Mouse (Mus musculus): ENCODE measurements around the gene Pax6. TPM values are rescaled to one million over a fixed set of nuclear protein-coding genes. Genes with fewer than 3 reads are reported as not detected.

The Pax6 gene
- polyA plus RNA-seq, 1 experiment from 2014 or later = 0.11 TPM

GRCm38 (mm10) chr2:105689771-105690639 lies 21.3 kb downstream of the Pax6 start:
- Histone ChIP-seq H3K9ac (ENCODE audit: low read length) (no peak overlapping the region), H3K36me3 (ENCODE audit: control insufficient read depth, insufficient read depth, low read length) (no peaks in the 10 kb centered on the region), H3K27ac (replicated peaks; ENCODE audit: low read depth, low read length) (no peak overlapping the region), H3K4me1 (ENCODE audit: control insufficient read depth, insufficient read depth, low read length) (no peaks in the 10 kb centered on the region), H3K4me3 (ENCODE audit: low read depth, low read length) (no peak overlapping the region), H3K9me3 (ENCODE audit: control insufficient read depth, low read length) (no peaks in the 10 kb centered on the region), H3K4me2 (ENCODE audit: low read depth, severe bottlenecking) (no peak overlapping the region), H3K27me3 (ENCODE audit: control insufficient read depth, insufficient read depth, low read length) (peaks cover 75% of the 10 kb centered on the region)
- ATAC-seq (ENCODE audit: insufficient number of reproducible peaks, low FRiP score, low TSS enrichment, low read depth) (no peak), DNase-seq (ENCODE audit: low spot score) (peak; percentile 52)
- 2% methylated on average over 28 of the region's 28 CpGs for WGBS

- WGBS = 7% methylated on average over 10 of the region's 10 CpGs
- no peaks in the 10 kb centered on the region for H3K36me3 ChIP-seq (ENCODE audit: control insufficient read depth, insufficient read depth, low read length)
- H3K4me3 ChIP-seq (ENCODE audit: low read depth, low read length) = no peak overlapping the region
- no peak overlapping the region for H3K27ac ChIP-seq (replicated peaks; ENCODE audit: low read depth, low read length)
- H3K27me3 ChIP-seq (ENCODE audit: control insufficient read depth, insufficient read depth, low read length) = peaks cover 62% of the 10 kb centered on the region
- ATAC-seq (ENCODE audit: insufficient number of reproducible peaks, low FRiP score, low TSS enrichment, low read depth) (no peak), DNase-seq (ENCODE audit: low spot score) (no peak)
- no peak overlapping the region for H3K4me2 ChIP-seq (ENCODE audit: low read depth, severe bottlenecking)
- no peaks in the 10 kb centered on the region for H3K4me1 ChIP-seq (ENCODE audit: control insufficient read depth, insufficient read depth, low read length)
- H3K9ac ChIP-seq (ENCODE audit: low read length) = no peak overlapping the region
- no peaks in the 10 kb centered on the region for H3K9me3 ChIP-seq (ENCODE audit: control insufficient read depth, low read length)
Observed at GRCm38 (mm10) chr2:105691296-105691695, 22.6 kb downstream of the Pax6 start.

GRCm38 (mm10) chr2:105697741-105698140 lies 29.0 kb downstream of the Pax6 start:
- WGBS = 89% methylated on average over 5 of the region's 5 CpGs
- H3K4me3 ChIP-seq (ENCODE audit: low read depth, low read length) = no peak overlapping the region
- H3K9ac ChIP-seq (ENCODE audit: low read length) = no peak overlapping the region
- peaks cover under 1% of the 10 kb centered on the region; the same call in 1 of the 2 replicates for H3K27me3 ChIP-seq (ENCODE audit: control insufficient read depth, insufficient read depth, low read length)
- H3K9me3 ChIP-seq (ENCODE audit: control insufficient read depth, low read length) = no peaks in the 10 kb centered on the region
- no peak overlapping the region for H3K27ac ChIP-seq (replicated peaks; ENCODE audit: low read depth, low read length)
- no peaks in the 10 kb centered on the region for H3K36me3 ChIP-seq (ENCODE audit: control insufficient read depth, insufficient read depth, low read length)
- no peaks in the 10 kb centered on the region for H3K4me1 ChIP-seq (ENCODE audit: control insufficient read depth, insufficient read depth, low read length)
- ATAC-seq (ENCODE audit: insufficient number of reproducible peaks, low FRiP score, low TSS enrichment, low read depth) = no peak
- no peak for DNase-seq (ENCODE audit: low spot score)
- H3K4me2 ChIP-seq (ENCODE audit: low read depth, severe bottlenecking) = no peak overlapping the region

GRCm38 (mm10) chr2:105698631-105699030 lies 29.9 kb downstream of the Pax6 start:
- no peak for ATAC-seq (ENCODE audit: insufficient number of reproducible peaks, low FRiP score, low TSS enrichment, low read depth)
- no peak overlapping the region for H3K4me3 ChIP-seq (ENCODE audit: low read depth, low read length)
- 87% methylated on average over 2 of the region's 2 CpGs for WGBS
- no peak overlapping the region for H3K9ac ChIP-seq (ENCODE audit: low read length)
- no peaks in the 10 kb centered on the region for H3K9me3 ChIP-seq (ENCODE audit: control insufficient read depth, low read length)
- no peaks in the 10 kb centered on the region for H3K36me3 ChIP-seq (ENCODE audit: control insufficient read depth, insufficient read depth, low read length)
- H3K27me3 ChIP-seq (ENCODE audit: control insufficient read depth, insufficient read depth, low read length) = no peaks in the 10 kb centered on the region
- no peak overlapping the region for H3K27ac ChIP-seq (replicated peaks; ENCODE audit: low read depth, low read length)
- no peak for DNase-seq (ENCODE audit: low spot score)
- no peaks in the 10 kb centered on the region for H3K4me1 ChIP-seq (ENCODE audit: control insufficient read depth, insufficient read depth, low read length)
- H3K4me2 ChIP-seq (ENCODE audit: low read depth, severe bottlenecking) = no peak overlapping the region

- DNase-seq (ENCODE audit: low spot score) = no peak
- H3K4me2 ChIP-seq (ENCODE audit: low read depth, severe bottlenecking) = no peak overlapping the region
- no peaks in the 10 kb centered on the region for H3K27me3 ChIP-seq (ENCODE audit: control insufficient read depth, insufficient read depth, low read length)
- H3K36me3 ChIP-seq (ENCODE audit: control insufficient read depth, insufficient read depth, low read length) = no peaks in the 10 kb centered on the region
- no peak overlapping the region for H3K27ac ChIP-seq (replicated peaks; ENCODE audit: low read depth, low read length)
- no peak overlapping the region for H3K4me3 ChIP-seq (ENCODE audit: low read depth, low read length)
- H3K9me3 ChIP-seq (ENCODE audit: control insufficient read depth, low read length) = no peaks in the 10 kb centered on the region
- WGBS = 78% methylated on average over 4 of the region's 4 CpGs
- ATAC-seq (ENCODE audit: insufficient number of reproducible peaks, low FRiP score, low TSS enrichment, low read depth) = no peak
- no peaks in the 10 kb centered on the region for H3K4me1 ChIP-seq (ENCODE audit: control insufficient read depth, insufficient read depth, low read length)
- no peak overlapping the region for H3K9ac ChIP-seq (ENCODE audit: low read length)
Observed at GRCm38 (mm10) chr2:105701781-105702180, 33.1 kb downstream of the Pax6 start.

- 81% methylated on average over 10 of the region's 10 CpGs for WGBS
- no peak for ATAC-seq (ENCODE audit: insufficient number of reproducible peaks, low FRiP score, low TSS enrichment, low read depth)
- H3K4me1 ChIP-seq (ENCODE audit: control insufficient read depth, insufficient read depth, low read length) = no peaks in the 10 kb centered on the region
- no peaks in the 10 kb centered on the region for H3K36me3 ChIP-seq (ENCODE audit: control insufficient read depth, insufficient read depth, low read length)
- no peak overlapping the region for H3K4me3 ChIP-seq (ENCODE audit: low read depth, low read length)
- H3K27me3 ChIP-seq (ENCODE audit: control insufficient read depth, insufficient read depth, low read length) = no peaks in the 10 kb centered on the region
- H3K9ac ChIP-seq (ENCODE audit: low read length) = no peak overlapping the region
- no peak overlapping the region for H3K27ac ChIP-seq (replicated peaks; ENCODE audit: low read depth, low read length)
- DNase-seq (ENCODE audit: low spot score) = no peak
- H3K4me2 ChIP-seq (ENCODE audit: low read depth, severe bottlenecking) = no peak overlapping the region
- no peaks in the 10 kb centered on the region for H3K9me3 ChIP-seq (ENCODE audit: control insufficient read depth, low read length)
Observed at GRCm38 (mm10) chr2:105702586-105702985, 33.9 kb downstream of the Pax6 start.

GRCm38 (mm10) chr2:105705320-105705719 lies 36.6 kb downstream of the Pax6 start:
- Histone ChIP-seq H3K27ac (replicated peaks; ENCODE audit: low read depth, low read length) (no peak overlapping the region), H3K36me3 (ENCODE audit: control insufficient read depth, insufficient read depth, low read length) (no peaks in the 10 kb centered on the region), H3K4me2 (ENCODE audit: low read depth, severe bottlenecking) (no peak overlapping the region), H3K27me3 (ENCODE audit: control insufficient read depth, insufficient read depth, low read length) (no peaks in the 10 kb centered on the region), H3K9me3 (ENCODE audit: control insufficient read depth, low read length) (no peaks in the 10 kb centered on the region), H3K9ac (ENCODE audit: low read length) (no peak overlapping the region), H3K4me3 (ENCODE audit: low read depth, low read length) (no peak overlapping the region), H3K4me1 (ENCODE audit: control insufficient read depth, insufficient read depth, low read length) (no peaks in the 10 kb centered on the region)
- 79% methylated on average over 2 of the region's 2 CpGs for WGBS
- no peak for ATAC-seq (ENCODE audit: insufficient number of reproducible peaks, low FRiP score, low TSS enrichment, low read depth)
- DNase-seq (ENCODE audit: low spot score) = no peak

GRCm38 (mm10) chr2:105709126-105709525 lies 40.4 kb downstream of the Pax6 start:
- Histone ChIP-seq H3K27me3 (ENCODE audit: control insufficient read depth, insufficient read depth, low read length) (no peaks in the 10 kb centered on the region), H3K4me2 (ENCODE audit: low read depth, severe bottlenecking) (no peak overlapping the region), H3K4me1 (ENCODE audit: control insufficient read depth, insufficient read depth, low read length) (no peaks in the 10 kb centered on the region), H3K27ac (replicated peaks; ENCODE audit: low read depth, low read length) (no peak overlapping the region), H3K36me3 (ENCODE audit: control insufficient read depth, insufficient read depth, low read length) (no peaks in the 10 kb centered on the region), H3K9me3 (ENCODE audit: control insufficient read depth, low read length) (no peaks in the 10 kb centered on the region), H3K9ac (ENCODE audit: low read length) (no peak overlapping the region), H3K4me3 (ENCODE audit: low read depth, low read length) (no peak overlapping the region)
- no peak for DNase-seq (ENCODE audit: low spot score)
- WGBS = 92% methylated on average over 3 of the region's 3 CpGs
- ATAC-seq (ENCODE audit: insufficient number of reproducible peaks, low FRiP score, low TSS enrichment, low read depth) = no peak
